Mouse (Mus musculus) c-Kit-positive CD71-positive TER-119-negative erythroid progenitor cells, embryonic 14.5 days (primary cell): ENCODE data around the gene Eme1.
"Not testable (repeated sequence)": the region's sequence is repeated elsewhere in the genome, so short reads cannot be mapped to it uniquely, and the experiment has no call there.

Experiments
- DNase-seq: peaks from one replicate; pipeline ENCODE4 v3.0.0-alpha.2; 2013; ENCODE audit warnings: low read depth

The Eme1 gene

GRCm38 (mm10) chr11:94653663-94654436, at the start of gene Eme1, which contains the start of gene Mrpl27:
Eme1 (minus strand) TSS chr11:94653964.
Mrpl27 (plus strand) TSS chr11:94653767.
- peak; percentile 70 for DNase-seq

GRCm38 (mm10) chr11:94702216-94702610, 48.4 kb upstream of the Eme1 start:
- no peak for DNase-seq

GRCm38 (mm10) chr11:94701401-94702215, 47.8 kb upstream of the Eme1 start:
- DNase-seq = no peak

- no peak for DNase-seq
Observed at GRCm38 (mm10) chr11:94699399-94699798, 45.6 kb upstream of the Eme1 start.

- no peak for DNase-seq
Observed at GRCm38 (mm10) chr11:94697703-94698464, 44.1 kb upstream of the Eme1 start.

GRCm38 (mm10) chr11:94697140-94697539, 43.4 kb upstream of the Eme1 start:
- no peak for DNase-seq

- DNase-seq = no peak
Observed at GRCm38 (mm10) chr11:94695508-94695907, 41.7 kb upstream of the Eme1 start.

- not testable (repeated sequence) for DNase-seq
Observed at GRCm38 (mm10) chr11:94692502-94692901, 38.7 kb upstream of the Eme1 start.

- no peak for DNase-seq
Observed at GRCm38 (mm10) chr11:94687178-94687577, 33.4 kb upstream of the Eme1 start.

- no peak for DNase-seq
Observed at GRCm38 (mm10) chr11:94682427-94682826, 28.7 kb upstream of the Eme1 start.

GRCm38 (mm10) chr11:94681640-94682039, 27.9 kb upstream of the Eme1 start:
- DNase-seq = no peak

GRCm38 (mm10) chr11:94680639-94681038, 26.9 kb upstream of the Eme1 start:
- DNase-seq = no peak

GRCm38 (mm10) chr11:94677607-94678145, 23.9 kb upstream of the Eme1 start:
- DNase-seq = no peak

- peak; percentile 82 for DNase-seq
Observed at GRCm38 (mm10) chr11:94676754-94677606, 23.2 kb upstream of the Eme1 start, which contains the start of gene Xylt2. Xylt2 (minus strand) TSS chr11:94677515.

GRCm38 (mm10) chr11:94676308-94676707, 22.5 kb upstream of the Eme1 start:
- no peak for DNase-seq

GRCm38 (mm10) chr11:94675446-94675845, 21.7 kb upstream of the Eme1 start:
- DNase-seq = no peak

GRCm38 (mm10) chr11:94674984-94675383, 21.2 kb upstream of the Eme1 start:
- no peak for DNase-seq

- no peak for DNase-seq
Observed at GRCm38 (mm10) chr11:94665281-94665680, 11.5 kb upstream of the Eme1 start.

- DNase-seq = no peak
Observed at GRCm38 (mm10) chr11:94661344-94661743, 7.6 kb upstream of the Eme1 start.

GRCm38 (mm10) chr11:94652973-94653372, 791 bp downstream of the Eme1 start:
- DNase-seq = no peak

GRCm38 (mm10) chr11:94651241-94651640, 2.5 kb downstream of the Eme1 start:
- DNase-seq = not testable (repeated sequence)
